Mouse (Mus musculus): Measurements from ENCODE around the gene Vmn1r32. TPM values are rescaled to one million over a fixed set of nuclear protein-coding genes. Genes with fewer than 3 reads are reported as not detected.
A peak's percentile ranks its signal among the peaks of the same experiment; 100 is the strongest.

Vmn1r32 gene
- total RNA-seq, 1 experiment = not detected

- Histone ChIP-seq H3K36me3 (ENCODE audit: control insufficient read depth, insufficient read depth, low read length, poor library complexity, severe bottlenecking) (peaks cover 5% of the 10 kb centered on the region), H3K4me1 (ENCODE audit: control insufficient read depth in 2 of 2, insufficient read depth in 2 of 2, low read length in 2 of 2, poor library complexity in 1 of 2) (peaks cover 0 to under 1% of the 10 kb centered on the region in 2 experiments; a peak in 1 of 4 replicates), H3K9me3 (ENCODE audit: control insufficient read depth, insufficient read depth, low read depth, low read length) (no peaks in the 10 kb centered on the region), H3K27ac (ENCODE audit: insufficient read depth, low read depth, low read length, poor library complexity, severe bottlenecking) (no peak overlapping the region), H3K4me3 (ENCODE audit: insufficient read depth in 1 of 2, low read depth in 1 of 2, low read length in 2 of 2, poor library complexity in 1 of 2, severe bottlenecking in 1 of 2) (peak overlapping the region; percentile 41 to 72; a peak in 3 of 4 replicates), H3K9ac (ENCODE audit: insufficient read depth, low read depth, low read length, poor library complexity, severe bottlenecking) (peak overlapping the region; percentile 70)
- no peak for DNase-seq (ENCODE audit: low read depth, low spot score)
- TF ChIP-seq ZNF384 (IDR thresholded peaks at IDR 0.05; ENCODE audit: low read depth, low read length) = peak; percentile 54; the same call in 1 of the 2 replicates
- TF ChIP-seq ZC3H11A (IDR thresholded peaks at IDR 0.05; ENCODE audit: borderline replicate concordance, low read depth, low read length) = no peak
- in situ Hi-C loops (cut with MboI; ENCODE audit: low sequenced_read_pairs in 2 of 2, unreplicated experiment in 2 of 2) = loop anchor here in 1 of 2 experiments (25.0 kb wide), 1 partner anchor 628 kb away; no protein-coding TSS in a partner anchor
Measured at GRCm38 (mm10) chr6:66534366-66534941, 25.4 kb downstream of the Vmn1r32 start.

- H3K9ac ChIP-seq (ENCODE audit: insufficient read depth, low read depth, low read length, poor library complexity, severe bottlenecking) = no peak overlapping the region
- no peaks in the 10 kb centered on the region for H3K36me3 ChIP-seq (ENCODE audit: control insufficient read depth, insufficient read depth, low read length, poor library complexity, severe bottlenecking)
- TF ChIP-seq ZC3H11A (IDR thresholded peaks at IDR 0.05; ENCODE audit: borderline replicate concordance, low read depth, low read length) (peak; percentile 44; the same call in 1 of the 2 replicates), HCFC1 (IDR thresholded peaks at IDR 0.05; ENCODE audit: borderline replicate concordance, insufficient read depth, low read length) (no peak)
- no peaks in the 10 kb centered on the region for H3K9me3 ChIP-seq (ENCODE audit: control insufficient read depth, insufficient read depth, low read depth, low read length)
- peak; percentile 45 for DNase-seq (ENCODE audit: low read depth, low spot score)
- H3K4me3 ChIP-seq (ENCODE audit: insufficient read depth in 1 of 2, low read depth in 1 of 2, low read length in 2 of 2, poor library complexity in 1 of 2, severe bottlenecking in 1 of 2) = no peak overlapping the region
- in situ Hi-C loops (cut with MboI; ENCODE audit: low sequenced_read_pairs in 2 of 2, unreplicated experiment in 2 of 2) = loop anchor here in 1 of 2 experiments (25.0 kb wide), 1 partner anchor 629 kb away; no protein-coding TSS in a partner anchor
- no peak overlapping the region for H3K27ac ChIP-seq (ENCODE audit: insufficient read depth, low read depth, low read length, poor library complexity, severe bottlenecking)
- peaks cover 2 to 9% of the 10 kb centered on the region in 2 experiments; a peak in 3 of 4 replicates for H3K4me1 ChIP-seq (ENCODE audit: control insufficient read depth in 2 of 2, insufficient read depth in 2 of 2, low read length in 2 of 2, poor library complexity in 1 of 2)
Measured at GRCm38 (mm10) chr6:66533241-66533640, 26.7 kb downstream of the Vmn1r32 start.

- no peak overlapping the region for H3K9ac ChIP-seq (ENCODE audit: insufficient read depth, low read depth, low read length, poor library complexity, severe bottlenecking)
- no peaks in the 10 kb centered on the region for H3K36me3 ChIP-seq (ENCODE audit: control insufficient read depth, insufficient read depth, low read length, poor library complexity, severe bottlenecking)
- H3K4me1 ChIP-seq (ENCODE audit: control insufficient read depth in 2 of 2, insufficient read depth in 2 of 2, low read length in 2 of 2, poor library complexity in 1 of 2) = peaks cover 2 to 9% of the 10 kb centered on the region in 2 experiments; a peak in 3 of 4 replicates
- in situ Hi-C loops (cut with MboI; ENCODE audit: low sequenced_read_pairs in 2 of 2, unreplicated experiment in 2 of 2) = loop anchor here in 1 of 2 experiments (25.0 kb wide), 1 partner anchor 634 kb away; no protein-coding TSS in a partner anchor
- DNase-seq (ENCODE audit: low read depth, low spot score) = no peak
- no peaks in the 10 kb centered on the region for H3K9me3 ChIP-seq (ENCODE audit: control insufficient read depth, insufficient read depth, low read depth, low read length)
- peak overlapping the region in 1 of 2 experiments; percentile 7; a peak in 1 of 4 replicates for H3K4me3 ChIP-seq (ENCODE audit: insufficient read depth in 1 of 2, low read depth in 1 of 2, low read length in 2 of 2, poor library complexity in 1 of 2, severe bottlenecking in 1 of 2)
- TF ChIP-seq HCFC1 (IDR thresholded peaks at IDR 0.05; ENCODE audit: borderline replicate concordance, insufficient read depth, low read length) = no peak
- TF ChIP-seq ZC3H11A (IDR thresholded peaks at IDR 0.05; ENCODE audit: borderline replicate concordance, low read depth, low read length) = no peak
- TF ChIP-seq CHD2 (IDR thresholded peaks at IDR 0.05; ENCODE audit: low read depth, low read length) = no peak
- no peak for TF ChIP-seq MAFK (IDR thresholded peaks at IDR 0.05; ENCODE audit: insufficient read depth, low read depth, low read length)
- no peak for TF ChIP-seq ZNF384 (IDR thresholded peaks at IDR 0.05; ENCODE audit: low read depth, low read length)
- no peak overlapping the region for H3K27ac ChIP-seq (ENCODE audit: insufficient read depth, low read depth, low read length, poor library complexity, severe bottlenecking)
Measured at GRCm38 (mm10) chr6:66528386-66528785, 31.5 kb downstream of the Vmn1r32 start.

DNA sequence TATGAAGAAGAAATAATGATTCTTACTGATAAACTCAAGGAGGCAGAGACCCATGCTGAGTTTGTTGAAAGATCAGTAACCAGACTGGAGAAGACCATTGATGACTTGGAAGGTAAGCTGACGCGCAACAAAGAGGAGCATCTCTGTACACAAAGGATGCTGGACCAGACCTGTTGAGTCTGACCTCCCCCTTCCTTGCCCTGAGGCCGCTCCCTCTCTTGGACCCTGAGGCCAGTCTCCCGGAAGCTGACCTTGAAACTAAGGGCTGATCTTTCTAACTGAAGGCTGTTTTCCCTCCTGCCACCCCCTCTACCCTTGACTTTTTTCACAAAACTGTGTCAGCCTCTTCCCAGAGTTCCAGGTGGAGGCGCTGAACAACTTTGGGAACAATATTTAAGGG, 43.5 kb downstream of the Vmn1r32 start:
- H3K4me3 ChIP-seq (ENCODE audit: insufficient read depth in 1 of 2, low read depth in 1 of 2, low read length in 2 of 2, poor library complexity in 1 of 2, severe bottlenecking in 1 of 2) = no peak overlapping the region
- H3K9me3 ChIP-seq (ENCODE audit: control insufficient read depth, insufficient read depth, low read depth, low read length) = no peaks in the 10 kb centered on the region
- H3K9ac ChIP-seq (ENCODE audit: insufficient read depth, low read depth, low read length, poor library complexity, severe bottlenecking) = no peak overlapping the region
- no peak overlapping the region for H3K27ac ChIP-seq (ENCODE audit: insufficient read depth, low read depth, low read length, poor library complexity, severe bottlenecking)
- TF ChIP-seq MAFK (IDR thresholded peaks at IDR 0.05; ENCODE audit: insufficient read depth, low read depth, low read length) (no peak), ZNF384 (IDR thresholded peaks at IDR 0.05; ENCODE audit: low read depth, low read length) (no peak), CHD2 (IDR thresholded peaks at IDR 0.05; ENCODE audit: low read depth, low read length) (no peak), HCFC1 (IDR thresholded peaks at IDR 0.05; ENCODE audit: borderline replicate concordance, insufficient read depth, low read length) (no peak), ZC3H11A (IDR thresholded peaks at IDR 0.05; ENCODE audit: borderline replicate concordance, low read depth, low read length) (no peak)
- no peaks in the 10 kb centered on the region for H3K4me1 ChIP-seq (ENCODE audit: control insufficient read depth in 2 of 2, insufficient read depth in 2 of 2, low read length in 2 of 2, poor library complexity in 1 of 2)
- no peaks in the 10 kb centered on the region for H3K36me3 ChIP-seq (ENCODE audit: control insufficient read depth, insufficient read depth, low read length, poor library complexity, severe bottlenecking)
- DNase-seq (ENCODE audit: low read depth, low spot score) = no peak
- in situ Hi-C loops (cut with MboI; ENCODE audit: low sequenced_read_pairs in 2 of 2, unreplicated experiment in 2 of 2) = no loop called here

Other genes with a start within 250 kb of the Vmn1r32 start
- 67.0 and 78.2 TPM in 2 replicates for gene Mad2l1, start 24.7 kb downstream of the Vmn1r32 start, total RNA-seq (2012; rRNA removed)
- 0.09 and 0.11 TPM in 2 replicates for gene Vmn1r33, start 58.2 kb upstream of the Vmn1r32 start, total RNA-seq (2012; rRNA removed)
- gene Vmn1r34, start 83.8 kb upstream of the Vmn1r32 start, total RNA-seq (2012; rRNA removed) = 0.37 and 0.62 TPM in 2 replicates
- gene Vmn1r35, start 125.8 kb upstream of the Vmn1r32 start, total RNA-seq (2012; rRNA removed) = not detected in 2 replicates
- gene Vmn1r36, start 159.1 kb upstream of the Vmn1r32 start, total RNA-seq (2012; rRNA removed) = not detected in 2 replicates
- gene Vmn1r37, start 169.3 kb upstream of the Vmn1r32 start, total RNA-seq (2012; rRNA removed) = not detected in 2 replicates
- gene Vmn1r38, start 222.5 kb upstream of the Vmn1r32 start, total RNA-seq (2012; rRNA removed) = not detected in 2 replicates